7 mouse cellular contexts compared by ENCODE assay signal in genomic region chr2:118532401-118532800, GRCm38 (mm10). TPM values are rescaled to one million over a fixed set of nuclear protein-coding genes. Genes with fewer than 3 reads are reported as not detected.
DNase-seq lines count a peak whose midpoint lies in the region; ATAC-seq and TF ChIP-seq lines count a peak whose summit lies in the region.

No protein-coding gene starts in this region.

- peak; percentile 9; the same call in 1 of the 2 replicates for ATAC-seq in hindbrain, embryonic 12.5 days (ENCODE audit: low FRiP score)
- ATAC-seq in limb, embryonic 14.5 days (ENCODE audit: low FRiP score, low read depth), result peak; percentile 10; the same call in 1 of the 2 replicates
- ATAC-seq in erythroblast, adult 5-6 weeks (replicated peaks; ENCODE audit: low FRiP score, poor library complexity, severe bottlenecking), result no peak

- peak; percentile 24 for DNase-seq in NIH3T3 (ENCODE audit: low read depth)
- DNase-seq in limb, embryonic 14.5 days (ENCODE audit: low spot score), result no peak
- DNase-seq in layer of hippocampus, adult 11-12 months (ENCODE audit: low spot score), result no peak
- no peak for DNase-seq in gastrocnemius, adult 18-20 months (ENCODE audit: low spot score)

- peak overlapping the region; percentile 39 for H3K4me3 ChIP-seq in E14TG2a.4 (replicated peaks; ENCODE audit: low read length)
- H3K4me3 ChIP-seq in hindbrain, embryonic 12.5 days, result no peak overlapping the region
- H3K4me3 ChIP-seq in limb, embryonic 14.5 days (replicated peaks; ENCODE audit: low read length), result no peak overlapping the region

- H3K9ac ChIP-seq in hindbrain, embryonic 12.5 days, result peak overlapping the region; percentile 35; the same call in 1 of the 2 replicates
- peak overlapping the region; percentile 26; the same call in 1 of the 2 replicates for H3K9ac ChIP-seq in limb, embryonic 14.5 days (ENCODE audit: low read depth, low read length, severe bottlenecking)

- H3K36me3 ChIP-seq in E14TG2a.4 (ENCODE audit: insufficient read depth, low read length), result peaks cover 25% of the 10 kb centered on the region
- no peaks in the 10 kb centered on the region for H3K36me3 ChIP-seq in hindbrain, embryonic 12.5 days
- peaks cover 18% of the 10 kb centered on the region for H3K36me3 ChIP-seq in limb, embryonic 14.5 days (ENCODE audit: control insufficient read depth, insufficient read depth, low read length)

- no peaks in the 10 kb centered on the region for H3K27me3 ChIP-seq in E14TG2a.4 (ENCODE audit: insufficient read depth, low read length)
- no peaks in the 10 kb centered on the region; the same call in 1 of the 2 replicates for H3K27me3 ChIP-seq in hindbrain, embryonic 12.5 days
- no peaks in the 10 kb centered on the region for H3K27me3 ChIP-seq in limb, embryonic 14.5 days (ENCODE audit: control insufficient read depth, insufficient read depth, low read length)

- TF ChIP-seq POLR2A in limb, embryonic 14.5 days (IDR thresholded peaks at IDR 0.05; ENCODE audit: borderline replicate concordance, extremely low read depth, insufficient read depth, insufficient read length), result no peak

- 20% methylated on average over 10 of the region's 10 CpGs for WGBS in hindbrain, embryonic 12.5 days
- 20% methylated on average over 10 of the region's 10 CpGs for WGBS in limb, embryonic 14.5 days

- TF ChIP-seq CTCF in E14TG2a.4 (conservative IDR thresholded peaks at IDR 0.05; ENCODE audit: low read length), result no peak

- H3K4me2 ChIP-seq in hindbrain, embryonic 12.5 days (replicated peaks), result 0 out of 2 replicates have a peak overlapping the region, but pooled peaks have one; percentile 3
- H3K4me2 ChIP-seq in limb, embryonic 14.5 days (replicated peaks; ENCODE audit: low read depth, low read length, severe bottlenecking), result peak overlapping the region; percentile 11; the same call in 1 of the 2 replicates

- H3K4me1 ChIP-seq in E14TG2a.4 (replicated peaks; ENCODE audit: low read depth, low read length), result peaks cover 75% of the 10 kb centered on the region
- H3K4me1 ChIP-seq in hindbrain, embryonic 12.5 days, result peaks cover 54% of the 10 kb centered on the region
- H3K4me1 ChIP-seq in limb, embryonic 14.5 days (ENCODE audit: control insufficient read depth, insufficient read depth, low read length), result peaks cover 44% of the 10 kb centered on the region

- H3K9me3 ChIP-seq in E14TG2a.4 (ENCODE audit: low read length), result no peaks in the 10 kb centered on the region
- H3K9me3 ChIP-seq in hindbrain, embryonic 12.5 days (replicated peaks), result no peaks in the 10 kb centered on the region
- no peaks in the 10 kb centered on the region for H3K9me3 ChIP-seq in limb, embryonic 14.5 days (ENCODE audit: control insufficient read depth, low read length)

- peak overlapping the region; percentile 83 for H3K27ac ChIP-seq in hindbrain, embryonic 12.5 days
- peak overlapping the region; percentile 87 for H3K27ac ChIP-seq in limb, embryonic 14.5 days (replicated peaks; ENCODE audit: low read depth, low read length)

RNA-seq across cellular contexts. Expression of gene Bmf, which starts 17.1 kb away (rescaled TPM):
- 5.4 and 6.2 TPM in 2 replicates for polyA plus RNA-seq in hindbrain, embryonic 12.5 days (2016; fragmentation: Nextera tagmentation; extraction: Ambion mirVana)
- polyA plus RNA-seq in limb, embryonic 14.5 days (2012; rRNA removed), result 28.4 and 29.2 TPM in 2 replicates
- 5.1 and 6.2 TPM in 2 replicates for polyA plus RNA-seq in limb, embryonic 14.5 days (2014; fragmentation: Nextera tagmentation; extraction: Ambion mirVana)
- total RNA-seq in erythroblast, adult 5-6 weeks (2015; ENCODE audit: low replicate concordance), result 2.1 and 12.7 TPM in 2 replicates
- total RNA-seq in erythroblast, adult 5-6 weeks (2017; ENCODE audit: low replicate concordance), result 1.4 and 3.2 TPM in 2 replicates
- total RNA-seq in gastrocnemius, adult 18-20 months (2021), result 1 to 10 TPM; 2.1 to 2.2 TPM

RNA-seq across cellular contexts. Expression of gene Srp14, which starts 52.9 kb away (rescaled TPM):
- polyA plus RNA-seq in hindbrain, embryonic 12.5 days (2016; fragmentation: Nextera tagmentation; extraction: Ambion mirVana), result 261 and 288 TPM in 2 replicates
- 127 and 165 TPM in 2 replicates for polyA plus RNA-seq in limb, embryonic 14.5 days (2012; rRNA removed)
- 229 and 238 TPM in 2 replicates for polyA plus RNA-seq in limb, embryonic 14.5 days (2014; fragmentation: Nextera tagmentation; extraction: Ambion mirVana)
- 39.8 and 109 TPM in 2 replicates for total RNA-seq in erythroblast, adult 5-6 weeks (2015; ENCODE audit: low replicate concordance)
- 61.2 and 71.2 TPM in 2 replicates for total RNA-seq in erythroblast, adult 5-6 weeks (2017; ENCODE audit: low replicate concordance)
- total RNA-seq in gastrocnemius, adult 18-20 months (2021), result 100 to 1,000 TPM; 131 to 142 TPM
